Mouse (Mus musculus) olfactory bulb, adult 2 months (tissue): ENCODE data around the gene Unc13d.

Experiments used
- CTCF ChIP-seq: fragments of 200-500 bp; IDR thresholded peaks from 2 replicates; pipeline ENCODE4 v1.5.1; 2012; ENCODE audit warnings: low read depth, mild to moderate bottlenecking, low read length, moderate library complexity; ENCODE audit not compliant: insufficient read depth
- POLR2A ChIP-seq: fragments of 200-500 bp; IDR thresholded peaks from 2 replicates; pipeline ENCODE4 v1.6.1; 2012; ENCODE audit warnings: mild to moderate bottlenecking, low read depth, low read length, moderate library complexity; ENCODE audit not compliant: insufficient read depth

DNA sequence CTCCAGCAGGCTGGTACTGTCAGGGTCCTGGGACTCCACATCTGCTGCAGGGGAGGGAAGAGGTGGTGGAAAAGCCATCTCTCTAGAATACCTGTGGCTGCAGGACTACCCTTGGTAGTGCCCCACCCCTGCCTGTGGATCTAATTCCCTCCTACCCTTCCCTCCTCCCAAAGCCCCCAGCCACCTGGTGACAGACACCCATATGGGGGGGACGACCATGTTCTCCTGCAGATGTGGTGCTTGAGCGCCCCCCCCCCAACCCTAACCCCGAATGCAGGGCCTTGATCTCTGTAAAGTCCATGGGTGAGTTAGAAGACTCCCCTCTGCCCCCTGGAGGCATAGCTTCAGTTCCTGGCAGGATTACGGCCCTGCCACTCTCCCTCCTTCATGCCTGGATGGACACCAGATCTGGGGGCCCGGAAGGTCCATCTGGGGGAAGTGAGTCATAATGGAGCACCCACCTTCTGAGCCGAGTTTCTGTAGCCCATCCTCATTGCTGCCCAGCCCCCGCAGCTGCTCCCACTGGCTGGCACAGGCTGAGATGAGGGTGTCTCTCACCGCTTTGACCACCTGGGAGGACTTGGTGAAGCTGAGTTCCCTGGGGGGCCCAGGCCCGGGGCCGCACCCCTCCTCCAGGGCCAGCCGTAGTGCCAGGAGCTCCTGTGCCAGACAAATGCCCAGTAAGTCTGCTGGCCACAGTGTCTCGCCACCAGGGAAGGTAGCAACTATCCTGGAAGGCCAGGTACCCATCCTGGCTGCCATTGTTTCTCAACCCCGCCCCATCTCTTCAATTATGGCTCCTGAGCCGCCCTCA is 29.4 kb upstream of the Unc13d start:
- no peak for TF ChIP-seq CTCF
- no peak for TF ChIP-seq POLR2A
